Mouse (Mus musculus): ENCODE measurements around the gene Eif4e. TPM values are rescaled to one million over a fixed set of nuclear protein-coding genes. Genes with fewer than 3 reads are reported as not detected.

The Eif4e gene
- total RNA-seq, 2 experiments from 2014 or later, result 191 to 202 TPM

GRCm38 (mm10) chr3:138560886-138561285 is 34.9 kb downstream of the Eif4e start:
- DNase-seq (ENCODE audit: low spot score in 2 of 2), result no peak

- DNase-seq (ENCODE audit: low spot score in 2 of 2), result no peak
Measured at GRCm38 (mm10) chr3:138578867-138579266, 52.9 kb downstream of the Eif4e start.

- DNase-seq (ENCODE audit: low spot score in 2 of 2), result no peak
Measured at GRCm38 (mm10) chr3:138586213-138586612, 60.2 kb downstream of the Eif4e start.

- no peak for DNase-seq (ENCODE audit: low spot score in 2 of 2)
Measured at GRCm38 (mm10) chr3:138587137-138587536, 61.2 kb downstream of the Eif4e start.

GRCm38 (mm10) chr3:138588001-138588400 is 62.0 kb downstream of the Eif4e start:
- no peak for DNase-seq (ENCODE audit: low spot score in 2 of 2)

GRCm38 (mm10) chr3:138591002-138591401 is 65.0 kb downstream of the Eif4e start:
- DNase-seq (ENCODE audit: low spot score in 2 of 2), result no peak

- DNase-seq (ENCODE audit: low spot score in 2 of 2), result no peak
Measured at GRCm38 (mm10) chr3:138591806-138592365, 65.9 kb downstream of the Eif4e start.

GRCm38 (mm10) chr3:138593131-138593530 is 67.2 kb downstream of the Eif4e start:
- peak in 1 of 2 experiments; percentile 17 for DNase-seq (ENCODE audit: low spot score in 2 of 2)

GRCm38 (mm10) chr3:138593911-138594310 is 67.9 kb downstream of the Eif4e start:
- DNase-seq (ENCODE audit: low spot score in 2 of 2), result no peak

GRCm38 (mm10) chr3:138601076-138601475 is 75.1 kb downstream of the Eif4e start:
- no peak for DNase-seq (ENCODE audit: low spot score in 2 of 2)

- peak in 1 of 2 experiments; percentile 17 for DNase-seq (ENCODE audit: low spot score in 2 of 2)
Measured at GRCm38 (mm10) chr3:138605132-138605531, 79.2 kb downstream of the Eif4e start.

- no peak for DNase-seq (ENCODE audit: low spot score in 2 of 2)
Measured at GRCm38 (mm10) chr3:138608665-138609064, 82.7 kb downstream of the Eif4e start.

Small RNA genes lying within 50 kb of the gene (microRNA-seq; reads per million reads assigned to microRNA genes)
- 0.39 to 0.49 reads per million in 2 experiments for gene Mir1956

Other genes with a start within 250 kb of the Eif4e start
- gene Adh6a, start 212.9 kb upstream of the Eif4e start, total RNA-seq (2021), result not detected
- gene Adh6b, start 184.4 kb upstream of the Eif4e start, total RNA-seq (2021), result under 1 TPM in 1 of 2 experiments, not detected in 1; 0.17 TPM
- gene Adh4, start 110.7 kb upstream of the Eif4e start, total RNA-seq (2021), result not detected
- 10 to 100 TPM; 64.0 to 72.6 TPM for gene Adh5, start 83.1 kb upstream of the Eif4e start, total RNA-seq (2021)
- 10 to 100 TPM; 43.8 to 45.0 TPM for gene Metap1, start 36.7 kb upstream of the Eif4e start, total RNA-seq (2021)
- 100 to 1,000 TPM; 197 to 205 TPM for gene Tspan5, start 216.0 kb downstream of the Eif4e start, total RNA-seq (2021)